Mouse (Mus musculus) ES-Bruce4 (cell line): ENCODE measurements at regions not wholly inside any gene's neighbourhood (a gene's known extent, or its start where the extent isn't known, plus 50 kb on each side); places are given as distances from the start of the nearest gene placed in this dataset.

Source experiments
- H3K27ac ChIP-seq: 2 replicates; pipeline ENCODE4 v1.5.1; 2012; ENCODE audit warnings: low read length, inconsistent platforms; ENCODE audit not compliant: insufficient read depth
- H3K27me3 ChIP-seq: 2 replicates; pipeline ENCODE4 v1.6.1; 2012; ENCODE audit warnings: mild to moderate bottlenecking, low read length, inconsistent platforms; ENCODE audit not compliant: control insufficient read depth, poor library complexity, insufficient read depth, severe bottlenecking
- H3K36me3 ChIP-seq: 2 replicates; pipeline ENCODE4 v1.6.1; 2012; ENCODE audit warnings: inconsistent platforms, mild to moderate bottlenecking, low read length, moderate library complexity; ENCODE audit not compliant: control insufficient read depth, poor library complexity, insufficient read depth, severe bottlenecking
- H3K4me1 ChIP-seq: one replicate; pipeline ENCODE4 v1.8.1; 2011; ENCODE audit warnings: low read length; ENCODE audit not compliant: control insufficient read depth, insufficient read depth
- H3K4me3 ChIP-seq: 2 replicates; pipeline ENCODE4 v1.5.1; 2011; ENCODE audit warnings: low read depth, mild to moderate bottlenecking, low read length
- H3K9ac ChIP-seq: 2 replicates; pipeline ENCODE4 v1.6.1; 2012; ENCODE audit warnings: low read depth, mild to moderate bottlenecking, inconsistent platforms; ENCODE audit not compliant: poor library complexity, severe bottlenecking
- H3K9me3 ChIP-seq: replicated peaks from 2 replicates; pipeline ENCODE4 v1.6.1; 2012; ENCODE audit warnings: mild to moderate bottlenecking, low read length, inconsistent platforms; ENCODE audit not compliant: control insufficient read depth, poor library complexity, insufficient read depth, severe bottlenecking
- CTCF ChIP-seq: IDR thresholded peaks from one replicate; pipeline ENCODE4 v1.8.1; 2011; ENCODE audit warnings: low read depth, low read length
- EP300 ChIP-seq: IDR thresholded peaks from 2 replicates; pipeline ENCODE4 v1.6.1; 2011; ENCODE audit warnings: low read depth, low read length; ENCODE audit not compliant: insufficient read depth
- POLR2A ChIP-seq: IDR thresholded peaks from one replicate; pipeline ENCODE4 v1.8.1; 2011; ENCODE audit warnings: low read length; ENCODE audit not compliant: insufficient read depth

- TF ChIP-seq POLR2A = no peak
- no peak for TF ChIP-seq EP300
- no peak for TF ChIP-seq CTCF
- Histone ChIP-seq H3K36me3 (no peaks in the 10 kb centered on the region), H3K4me3 (no peak overlapping the region), H3K9me3 (no peaks in the 10 kb centered on the region), H3K4me1 (no peaks in the 10 kb centered on the region), H3K9ac (no peak overlapping the region), H3K27me3 (no peaks in the 10 kb centered on the region), H3K27ac (no peak overlapping the region)
These were observed 2230.8 kb downstream of the 9330182O14Rik start for GRCm38 (mm10) chr15:42364979-42365378.

- Histone ChIP-seq H3K4me1 (no peaks in the 10 kb centered on the region), H3K36me3 (no peaks in the 10 kb centered on the region), H3K4me3 (no peak overlapping the region), H3K27me3 (no peaks in the 10 kb centered on the region), H3K9ac (no peak overlapping the region), H3K9me3 (no peaks in the 10 kb centered on the region), H3K27ac (no peak overlapping the region)
- TF ChIP-seq EP300 (no peak), CTCF (no peak), POLR2A (no peak)
These were observed 2232.6 kb downstream of the 9330182O14Rik start for GRCm38 (mm10) chr15:42366796-42367195.

GRCm38 (mm10) chr15:42369603-42370002 is 2235.4 kb downstream of the 9330182O14Rik start:
- no peaks in the 10 kb centered on the region for H3K9me3 ChIP-seq
- H3K27me3 ChIP-seq = no peaks in the 10 kb centered on the region
- H3K4me1 ChIP-seq = no peaks in the 10 kb centered on the region
- no peak overlapping the region for H3K9ac ChIP-seq
- no peak overlapping the region for H3K27ac ChIP-seq
- H3K36me3 ChIP-seq = no peaks in the 10 kb centered on the region
- H3K4me3 ChIP-seq = no peak overlapping the region
- TF ChIP-seq CTCF (no peak), POLR2A (no peak), EP300 (no peak)

GRCm38 (mm10) chr15:42370044-42370443 is 2235.9 kb downstream of the 9330182O14Rik start:
- Histone ChIP-seq H3K4me3 (no peak overlapping the region), H3K27me3 (no peaks in the 10 kb centered on the region), H3K4me1 (no peaks in the 10 kb centered on the region), H3K9me3 (no peaks in the 10 kb centered on the region), H3K9ac (no peak overlapping the region), H3K36me3 (no peaks in the 10 kb centered on the region), H3K27ac (no peak overlapping the region)
- no peak for TF ChIP-seq CTCF
- TF ChIP-seq EP300 = no peak
- no peak for TF ChIP-seq POLR2A

- H3K27me3 ChIP-seq = no peaks in the 10 kb centered on the region
These were observed 2238.6 kb downstream of the 9330182O14Rik start for GRCm38 (mm10) chr15:42372704-42373286.

More at GRCm38 (mm10) chr15:42372704-42373286, 2238.6 kb downstream of the 9330182O14Rik start:
- H3K4me1 ChIP-seq = no peaks in the 10 kb centered on the region
- no peak overlapping the region for H3K4me3 ChIP-seq
- TF ChIP-seq POLR2A = no peak
- no peak for TF ChIP-seq EP300
- TF ChIP-seq CTCF = no peak
- H3K9me3 ChIP-seq = no peaks in the 10 kb centered on the region
- no peak overlapping the region for H3K9ac ChIP-seq
- H3K36me3 ChIP-seq = no peaks in the 10 kb centered on the region
- H3K27ac ChIP-seq = no peak overlapping the region
